Mouse (Mus musculus): ENCODE data around the gene Tppp.
"Not testable (repeated sequence)": the region's sequence is repeated elsewhere in the genome, so short reads cannot be mapped to it uniquely, and the experiment has no call there.

Tppp gene

GRCm38 (mm10) chr13:74019006-74019405 lies 9.8 kb downstream of the Tppp start:
- in situ Hi-C loops (cut with MboI; ENCODE audit: unreplicated experiment in 2 of 2) = not testable (repeated sequence)

DNA sequence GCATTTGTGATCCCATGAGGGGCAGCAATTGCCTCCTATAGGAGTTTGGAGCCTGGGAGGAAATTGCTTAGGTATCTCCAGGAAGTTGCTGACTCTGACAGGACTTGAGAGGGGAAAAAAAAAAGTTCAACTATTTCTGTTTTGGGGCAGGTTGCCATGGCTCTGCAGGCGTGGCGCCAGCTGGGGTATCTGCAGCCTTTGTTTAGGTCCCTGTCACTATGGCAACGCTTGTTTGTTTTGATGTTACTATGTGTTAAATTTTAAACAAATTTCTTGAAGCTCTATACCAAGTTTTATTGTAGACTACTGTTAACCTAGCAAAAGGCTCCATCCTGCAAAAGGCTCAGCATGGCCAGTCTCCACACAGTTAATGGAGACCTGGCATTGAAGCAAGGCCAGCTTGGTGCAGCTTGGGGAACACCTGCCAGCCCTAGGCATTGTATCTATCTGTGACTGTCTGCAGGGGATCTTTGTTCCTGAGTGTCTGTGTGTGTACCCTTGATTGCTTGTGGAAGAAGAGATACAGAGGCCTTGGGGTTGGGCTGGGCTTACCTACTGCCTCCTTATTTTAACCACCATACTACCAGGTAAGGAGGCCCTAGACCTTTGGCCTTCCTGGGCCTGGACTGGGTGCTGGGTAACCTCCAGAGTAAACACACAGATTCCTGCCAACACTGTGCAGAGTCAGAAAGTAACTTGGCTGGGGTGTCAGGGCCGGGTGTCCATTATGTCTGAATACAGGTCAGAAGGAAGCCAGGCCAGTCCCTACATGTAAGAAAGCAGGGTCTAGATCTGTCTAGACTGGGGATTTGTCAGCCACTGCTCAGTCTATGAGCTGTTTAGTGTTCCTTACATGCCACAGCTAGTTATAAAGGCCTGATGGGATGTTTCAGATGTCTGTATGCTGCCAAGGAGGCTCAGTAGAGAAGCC lies 16.2 kb downstream of the Tppp start:
- in situ Hi-C loops (cut with MboI; ENCODE audit: unreplicated experiment in 2 of 2) = no loop called here

DNA sequence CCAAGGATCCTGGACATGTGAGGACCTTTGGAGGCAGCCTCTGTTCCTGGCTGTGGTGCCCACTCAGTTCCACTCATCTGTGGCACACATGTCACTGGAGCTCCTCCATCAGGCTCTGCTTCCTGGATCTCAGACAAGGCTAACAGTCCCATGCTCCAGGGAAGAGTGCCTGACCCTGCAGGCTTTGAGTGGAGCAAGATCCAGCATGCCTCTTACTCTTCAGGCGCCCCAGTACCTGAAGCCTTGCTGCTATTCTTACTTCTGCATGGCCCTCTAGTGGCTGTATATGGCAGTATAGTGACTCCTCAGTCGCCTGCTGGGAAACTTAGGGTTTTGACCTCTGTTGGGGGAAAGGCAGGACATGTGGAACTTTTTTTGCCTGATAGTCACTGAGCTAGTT lies 17.0 kb downstream of the Tppp start:
- in situ Hi-C loops (cut with MboI; ENCODE audit: unreplicated experiment in 2 of 2) = no loop called here

DNA sequence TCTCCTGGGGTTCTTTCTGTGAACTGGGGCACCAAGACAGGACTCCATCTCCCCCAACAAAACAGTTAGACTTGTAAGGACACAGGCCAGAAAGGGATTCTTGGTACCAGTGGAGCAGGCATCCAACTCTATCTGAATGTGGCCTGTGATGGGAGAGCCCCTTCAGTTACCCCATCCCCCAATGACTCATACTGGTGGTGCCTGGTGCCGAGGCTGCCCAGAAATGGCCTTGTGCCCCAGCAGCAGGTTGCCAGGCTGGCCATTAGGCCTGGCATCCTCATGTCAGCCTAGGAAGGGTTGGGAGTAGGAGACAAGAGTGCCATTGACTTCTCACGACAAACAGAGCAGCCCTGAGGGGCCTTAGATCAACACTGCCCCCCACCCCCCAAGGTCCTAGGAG lies 18.9 kb downstream of the Tppp start:
- in situ Hi-C loops (cut with MboI; ENCODE audit: unreplicated experiment in 2 of 2) = no loop called here

DNA sequence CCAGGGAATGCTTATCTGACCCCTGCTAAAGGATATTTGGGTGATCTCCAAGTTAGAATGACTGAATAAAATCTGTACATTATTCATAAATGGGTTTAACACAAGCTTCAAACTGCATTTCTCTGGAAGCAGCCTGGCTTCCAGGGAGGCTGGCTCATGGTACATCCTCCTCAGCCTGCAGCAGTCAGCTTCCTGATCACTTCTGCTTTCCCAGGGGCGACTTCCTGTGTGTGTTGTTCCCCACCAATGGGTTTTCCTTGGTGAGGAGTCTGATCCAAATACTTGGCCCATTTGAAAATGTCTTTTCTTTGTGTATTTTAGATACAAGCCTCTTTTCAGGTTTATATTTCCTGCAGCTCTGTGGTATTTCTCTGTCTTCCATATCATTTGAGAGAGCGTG lies 19.8 kb downstream of the Tppp start:
- in situ Hi-C loops (cut with MboI; ENCODE audit: unreplicated experiment in 2 of 2) = no loop called here

DNA sequence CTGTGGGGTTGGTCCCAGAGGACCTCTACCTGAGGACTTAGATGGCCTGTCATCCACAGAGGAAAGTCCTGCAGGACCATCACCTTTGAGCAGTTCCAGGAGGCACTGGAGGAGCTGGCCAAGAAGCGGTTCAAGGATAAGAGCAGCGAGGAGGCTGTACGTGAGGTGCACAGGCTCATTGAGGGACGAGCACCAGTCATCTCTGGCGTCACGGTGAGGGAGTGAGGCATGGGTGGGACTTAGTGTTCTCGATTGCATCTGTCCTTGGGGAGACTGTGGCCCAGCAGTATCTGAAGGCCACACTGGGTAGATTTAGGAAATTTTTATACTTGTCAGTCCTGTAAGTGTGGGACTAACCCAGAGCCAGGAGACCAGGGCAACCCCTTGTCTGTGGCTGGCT lies 21.5 kb downstream of the Tppp start:
- in situ Hi-C loops (cut with MboI; ENCODE audit: unreplicated experiment in 2 of 2) = no loop called here

GRCm38 (mm10) chr13:74031133-74031532 lies 21.9 kb downstream of the Tppp start:
- in situ Hi-C loops (cut with MboI; ENCODE audit: unreplicated experiment in 2 of 2) = no loop called here

DNA sequence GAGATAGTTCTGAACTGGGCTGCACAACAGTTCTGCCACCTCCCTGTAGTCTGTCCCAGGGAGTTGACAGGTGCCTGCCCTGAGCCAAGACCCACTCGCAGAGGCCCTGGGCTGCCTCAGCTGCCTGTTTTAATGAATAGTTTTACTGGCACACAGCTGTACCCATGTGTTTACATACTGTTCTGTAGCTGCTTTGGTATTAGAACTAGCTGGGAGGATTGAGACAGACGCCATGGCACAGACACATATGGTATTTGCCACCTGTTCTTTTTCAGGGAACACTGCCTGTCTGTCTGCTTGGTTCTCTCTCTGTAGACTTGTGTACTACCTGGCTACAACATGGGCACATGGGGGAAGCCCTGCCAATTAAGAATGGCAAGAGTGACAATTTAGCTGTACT lies 25.5 kb downstream of the Tppp start:
- in situ Hi-C loops (cut with MboI; ENCODE audit: unreplicated experiment in 2 of 2) = no loop called here

GRCm38 (mm10) chr13:74035776-74036175 lies 26.6 kb downstream of the Tppp start:
- in situ Hi-C loops (cut with MboI; ENCODE audit: unreplicated experiment in 2 of 2) = no loop called here

DNA sequence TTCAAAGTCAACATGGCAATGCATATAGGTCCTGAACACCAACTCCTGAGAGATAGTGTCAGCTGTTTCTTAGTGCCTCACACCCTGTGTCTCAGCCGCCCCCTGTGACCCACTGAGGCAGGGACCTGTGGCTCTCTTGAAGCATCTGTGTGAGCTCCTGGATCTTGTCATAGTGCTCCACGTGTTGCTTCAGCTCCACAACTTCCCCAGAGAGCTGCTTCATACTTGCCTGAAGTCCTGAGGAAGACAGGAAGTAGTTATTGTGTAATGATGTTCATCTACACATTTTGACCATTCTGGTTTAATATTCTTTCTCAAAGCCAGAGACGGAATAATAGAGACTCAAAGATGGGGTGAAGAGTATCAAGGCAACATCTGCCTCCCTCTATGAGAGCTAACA lies 30.7 kb downstream of the Tppp start:
- in situ Hi-C loops (cut with MboI; ENCODE audit: unreplicated experiment in 2 of 2) = no loop called here

GRCm38 (mm10) chr13:74056194-74056593 lies 47.0 kb downstream of the Tppp start:
- in situ Hi-C loops (cut with MboI; ENCODE audit: unreplicated experiment in 2 of 2) = no loop called here

GRCm38 (mm10) chr13:74058081-74058480 lies 48.9 kb downstream of the Tppp start:
- in situ Hi-C loops (cut with MboI; ENCODE audit: unreplicated experiment in 2 of 2) = no loop called here

GRCm38 (mm10) chr13:74061613-74062377 lies 52.6 kb downstream of the Tppp start, which contains the start of gene Cep72:
TSS of gene Cep72 (minus strand) at chr13:74062299.
- in situ Hi-C loops (cut with MboI; ENCODE audit: unreplicated experiment in 2 of 2) = no loop called here

DNA sequence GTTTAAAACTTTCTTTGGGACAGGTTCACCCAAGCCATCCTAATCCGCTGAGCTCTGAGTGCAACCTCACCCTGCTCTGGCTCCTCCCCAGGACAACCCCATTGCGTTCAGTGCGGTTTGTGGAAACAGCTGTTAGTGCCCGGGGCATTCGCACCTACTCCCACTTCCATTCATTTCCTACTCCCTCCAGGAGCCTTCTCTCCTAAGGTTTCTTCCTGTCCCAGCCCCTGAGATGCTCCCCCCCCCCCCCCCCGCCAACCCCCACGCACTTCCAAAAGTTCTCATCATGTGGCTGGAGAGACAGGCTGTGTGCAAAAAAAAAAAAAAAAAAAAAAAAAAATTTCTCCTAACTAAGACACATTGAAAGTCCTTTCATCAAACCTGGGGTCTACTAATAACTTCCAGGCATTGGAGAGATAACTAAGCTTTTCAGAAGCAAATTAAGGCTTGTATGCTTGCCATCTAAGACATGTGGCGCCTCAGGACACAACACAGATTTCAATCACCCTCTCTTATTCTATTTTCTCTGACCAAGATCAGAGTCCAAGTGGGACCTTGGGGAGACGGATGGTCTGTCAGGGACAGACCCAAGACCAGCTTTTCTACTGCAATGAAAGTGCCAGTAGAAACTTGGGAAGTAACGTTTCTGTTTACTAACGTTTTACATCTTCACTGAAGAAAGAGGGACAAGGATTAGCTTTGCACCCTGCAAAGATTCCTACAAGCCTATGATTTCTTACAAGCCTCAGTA lies 53.3 kb downstream of the Tppp start:
- in situ Hi-C loops (cut with MboI; ENCODE audit: unreplicated experiment in 2 of 2) = no loop called here

GRCm38 (mm10) chr13:74063340-74064050 lies 54.3 kb downstream of the Tppp start:
- in situ Hi-C loops (cut with MboI; ENCODE audit: unreplicated experiment in 2 of 2) = no loop called here

GRCm38 (mm10) chr13:74066576-74066975 lies 57.4 kb downstream of the Tppp start:
- in situ Hi-C loops (cut with MboI; ENCODE audit: unreplicated experiment in 2 of 2) = no loop called here

GRCm38 (mm10) chr13:74071244-74071643 lies 62.0 kb downstream of the Tppp start:
- in situ Hi-C loops (cut with MboI; ENCODE audit: unreplicated experiment in 2 of 2) = not testable (repeated sequence)

DNA sequence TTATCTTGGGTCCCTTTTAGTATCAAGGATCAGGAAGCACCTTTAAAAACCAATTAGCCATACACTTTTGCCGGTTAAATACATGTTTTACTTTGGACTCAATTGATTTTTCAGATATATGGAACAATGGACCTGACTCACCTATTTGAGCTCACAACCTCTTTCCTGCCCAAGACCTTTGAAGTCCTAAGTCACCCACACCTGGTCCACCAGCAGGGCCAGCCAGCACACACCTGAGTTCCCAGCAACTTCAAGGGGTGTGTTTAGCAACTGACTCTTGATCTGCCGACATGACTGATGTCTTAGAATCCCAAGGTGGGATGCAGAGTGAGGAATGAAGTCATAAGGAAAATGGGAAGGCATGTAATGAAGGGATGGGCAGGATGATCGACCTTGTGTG lies 62.5 kb downstream of the Tppp start:
- in situ Hi-C loops (cut with MboI; ENCODE audit: unreplicated experiment in 2 of 2) = no loop called here

- in situ Hi-C loops (cut with MboI; ENCODE audit: unreplicated experiment in 2 of 2) = no loop called here
Observed at GRCm38 (mm10) chr13:74073369-74073768, 64.2 kb downstream of the Tppp start.

Measured in v-Abl transformed pro-B cells (cell line).